Mouse (Mus musculus) granulocyte monocyte progenitor cell, adult 5-6 weeks (primary cell): ENCODE results near the gene Tango6. TPM values are rescaled to one million over a fixed set of nuclear protein-coding genes. Genes with fewer than 3 reads are reported as not detected.

Experiments
- ATAC-seq: replicated peaks from 2 replicates; pipeline ENCODE4 v1.8.0; 2016; ENCODE audit warnings: mild to moderate bottlenecking, moderate TSS enrichment, inconsistent platforms; ENCODE audit not compliant: poor library complexity, severe bottlenecking
- total RNA-seq, 2 experiments: library from RNA; stranded (forward) in 1 of 2; stranded (reverse) in 1 of 2; fragments of 200-712, 200-1000 nt in 1 of 2; fragments of >200 nt in 1 of 2; fragmentation: Nextera tagmentation in 1 of 2; gene quantifications; 2 replicates each; pipeline ENCODE4 v1.2.3; 2014 to 2017

The Tango6 gene
- total RNA-seq, 2 experiments from 2014 or later: 7.0 to 12.5 TPM

GRCm38 (mm10) chr8:106807461-106807860, 124.6 kb downstream of the Tango6 start:
- no peak for ATAC-seq

- no peak for ATAC-seq
Measured at GRCm38 (mm10) chr8:106809726-106810125, 126.9 kb downstream of the Tango6 start.

- no peak for ATAC-seq
Measured at GRCm38 (mm10) chr8:106810406-106810805, 127.5 kb downstream of the Tango6 start.

- ATAC-seq: no peak
Measured at GRCm38 (mm10) chr8:106812560-106812959, 129.7 kb downstream of the Tango6 start.

- ATAC-seq: no peak
Measured at GRCm38 (mm10) chr8:106816431-106817170, 133.7 kb downstream of the Tango6 start.

GRCm38 (mm10) chr8:106817171-106817545, 134.3 kb downstream of the Tango6 start:
- no peak for ATAC-seq

- ATAC-seq: no peak
Measured at GRCm38 (mm10) chr8:106818626-106819515, 136.0 kb downstream of the Tango6 start.

- no peak for ATAC-seq
Measured at GRCm38 (mm10) chr8:106819581-106819980, 136.7 kb downstream of the Tango6 start.

GRCm38 (mm10) chr8:106820553-106821515, 138.0 kb downstream of the Tango6 start:
- peak; percentile 83 for ATAC-seq

- ATAC-seq: no peak
Measured at GRCm38 (mm10) chr8:106828921-106829320, 146.1 kb downstream of the Tango6 start.

GRCm38 (mm10) chr8:106829526-106830045, 146.7 kb downstream of the Tango6 start:
- ATAC-seq: no peak

- no peak for ATAC-seq
Measured at GRCm38 (mm10) chr8:106834899-106835298, 152.0 kb downstream of the Tango6 start.

- peak; percentile 40; the same call in 1 of the 2 replicates for ATAC-seq
Measured at GRCm38 (mm10) chr8:106836525-106836924, 153.7 kb downstream of the Tango6 start.

- ATAC-seq: no peak
Measured at GRCm38 (mm10) chr8:106838803-106839202, 155.9 kb downstream of the Tango6 start.

- ATAC-seq: no peak
Measured at GRCm38 (mm10) chr8:106839209-106840001, 156.5 kb downstream of the Tango6 start.

GRCm38 (mm10) chr8:106850034-106850433, 167.2 kb downstream of the Tango6 start:
- no peak for ATAC-seq

GRCm38 (mm10) chr8:106854534-106855241, 171.8 kb downstream of the Tango6 start:
- ATAC-seq: peak; percentile 10; the same call in 1 of the 2 replicates

GRCm38 (mm10) chr8:106855242-106855562, 172.3 kb downstream of the Tango6 start:
- peak; percentile 78 for ATAC-seq

GRCm38 (mm10) chr8:106862845-106863244, 180.0 kb downstream of the Tango6 start:
- no peak for ATAC-seq
